Mouse (Mus musculus): ENCODE measurements around the gene Asprv1.

The Asprv1 gene

DNA sequence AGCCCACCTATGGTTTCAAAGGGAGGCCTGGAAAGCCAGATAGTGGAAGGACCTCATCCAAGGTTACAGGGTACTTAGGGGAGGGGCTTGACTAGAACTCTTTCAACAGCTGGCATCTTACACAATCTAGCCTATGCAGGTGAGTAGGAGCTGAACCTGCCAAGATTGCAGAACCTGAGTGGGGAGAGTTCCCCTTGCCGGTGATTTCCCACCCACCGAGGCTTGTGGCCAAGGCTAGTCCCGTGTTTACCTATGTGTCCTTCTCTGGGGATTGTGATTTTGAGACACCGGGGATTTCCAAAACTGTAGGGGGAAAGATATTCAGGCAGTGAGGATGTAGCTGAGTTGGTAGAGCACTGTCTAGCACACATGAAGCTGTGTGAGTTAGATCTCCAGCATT is 12.7 kb upstream of the Asprv1 start:
- ATAC-seq (ENCODE audit: low TSS enrichment): no peak

DNA sequence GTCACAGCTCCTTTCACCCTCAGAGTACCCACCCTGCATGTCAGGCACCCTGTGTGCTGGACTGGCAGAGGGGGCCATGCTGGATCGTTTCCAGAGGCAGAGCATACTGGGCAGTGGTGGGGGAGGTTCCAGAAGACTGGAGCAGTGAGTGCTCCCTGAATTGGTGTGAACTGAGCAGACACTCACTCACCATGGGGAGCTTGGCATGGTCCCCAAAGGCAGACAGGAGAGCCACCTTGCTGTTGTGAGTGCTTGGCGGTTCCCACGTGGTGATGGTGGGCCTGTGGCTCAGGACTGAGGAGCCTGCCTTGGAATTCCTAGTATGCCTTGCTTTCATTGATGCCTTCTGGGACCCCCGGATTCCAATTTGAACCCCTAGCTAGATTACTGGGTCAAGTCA is 4.8 kb upstream of the Asprv1 start:
- ATAC-seq (ENCODE audit: low TSS enrichment): no peak

- ATAC-seq (ENCODE audit: low TSS enrichment): peak; percentile 66
Observed at GRCm38 (mm10) chr6:86624074-86625030, 3.6 kb upstream of the Asprv1 start.

DNA sequence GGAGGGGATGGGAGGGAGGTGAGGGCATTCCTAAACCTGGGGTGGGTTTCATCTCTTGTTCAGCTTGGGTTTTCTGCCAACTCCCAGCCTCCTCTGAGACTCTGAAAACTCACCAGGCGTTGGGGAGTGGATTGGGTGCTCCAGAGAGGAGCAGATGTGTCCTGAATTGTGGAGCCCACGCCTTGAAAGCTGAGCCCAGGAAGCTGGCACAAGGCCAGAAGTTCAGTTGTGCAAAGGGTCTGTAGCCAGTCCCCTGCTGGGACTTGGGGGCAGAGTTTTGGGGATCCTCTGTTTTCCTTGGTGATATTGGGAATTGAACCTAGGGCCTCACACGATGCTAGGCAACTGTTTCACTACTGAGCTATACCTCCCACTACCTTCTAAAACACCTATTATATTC is 2.2 kb downstream of the Asprv1 start:
- no peak; the same call in 1 of the 2 replicates for ATAC-seq (ENCODE audit: low TSS enrichment)

DNA sequence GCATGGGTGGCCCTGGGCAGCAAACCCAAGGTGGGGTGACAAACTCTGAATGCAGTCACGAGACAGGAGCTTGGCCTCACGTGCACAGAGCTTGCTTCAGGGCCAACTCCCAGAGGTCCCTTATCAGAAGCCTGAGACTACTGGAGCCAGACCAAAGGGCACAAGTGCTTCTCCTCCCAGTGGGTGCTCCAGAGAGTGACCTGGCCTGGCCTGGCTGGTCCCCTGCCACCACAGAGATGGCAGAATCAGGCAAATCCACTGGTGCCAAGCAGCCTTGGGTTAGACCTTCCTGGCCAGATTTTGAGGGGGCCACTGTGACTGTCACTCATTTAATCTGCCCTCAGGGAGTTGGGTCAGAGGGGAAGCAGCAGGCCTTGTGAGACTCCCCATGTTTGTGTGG is 8.5 kb downstream of the Asprv1 start:
- no peak for ATAC-seq (ENCODE audit: low TSS enrichment)

DNA sequence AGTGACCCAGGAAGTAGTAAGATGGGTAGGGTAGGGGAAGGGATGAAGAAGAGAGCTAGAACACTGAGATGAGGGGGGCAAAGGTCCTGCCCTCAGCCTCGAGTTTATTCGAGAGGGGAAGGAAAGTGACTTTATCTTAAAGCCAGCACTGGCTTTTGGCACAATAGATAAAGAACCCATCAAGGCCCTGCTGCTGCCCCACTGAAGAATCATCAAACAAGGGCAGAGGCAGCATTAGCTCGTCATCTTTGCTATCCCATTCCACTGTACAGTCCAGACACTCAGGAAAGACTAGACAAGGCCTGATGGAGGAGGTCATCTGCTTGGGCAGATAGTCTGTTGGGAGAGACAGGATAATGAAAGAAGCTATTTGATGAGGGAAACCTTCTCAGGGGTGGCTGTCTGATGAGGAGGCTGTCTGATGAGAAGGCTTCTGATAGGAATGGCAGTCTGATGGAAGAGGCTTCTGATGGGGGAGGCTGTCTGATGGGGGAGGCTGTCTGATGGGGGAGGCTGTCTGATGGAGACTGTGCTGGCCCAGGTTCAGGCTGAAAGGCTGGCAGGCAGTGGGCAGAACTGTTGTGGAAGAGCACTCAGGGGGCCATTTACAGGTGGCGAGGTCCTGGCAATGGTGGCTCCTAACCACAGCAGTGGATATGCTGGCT is 9.3 kb downstream of the Asprv1 start:
- ATAC-seq (ENCODE audit: low TSS enrichment): no peak

DNA sequence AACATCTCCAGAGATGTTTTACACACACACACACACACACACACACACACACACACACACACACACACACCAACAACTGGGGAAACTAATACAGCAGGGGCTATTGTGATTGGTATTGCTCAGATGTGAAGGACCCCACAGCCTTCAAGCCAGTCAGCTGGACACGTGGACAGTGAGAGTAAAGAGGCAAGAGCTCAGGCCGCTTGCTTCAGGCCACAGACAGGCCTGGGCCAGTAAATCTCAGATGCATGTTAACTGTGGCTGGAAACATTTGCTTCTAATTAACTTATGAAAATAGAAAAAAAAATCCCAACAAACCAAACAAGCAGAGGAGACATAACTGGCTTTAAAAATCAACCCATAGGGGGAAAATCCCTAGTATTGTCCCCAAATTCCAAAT is 9.9 kb downstream of the Asprv1 start:
- no peak for ATAC-seq (ENCODE audit: low TSS enrichment)

DNA sequence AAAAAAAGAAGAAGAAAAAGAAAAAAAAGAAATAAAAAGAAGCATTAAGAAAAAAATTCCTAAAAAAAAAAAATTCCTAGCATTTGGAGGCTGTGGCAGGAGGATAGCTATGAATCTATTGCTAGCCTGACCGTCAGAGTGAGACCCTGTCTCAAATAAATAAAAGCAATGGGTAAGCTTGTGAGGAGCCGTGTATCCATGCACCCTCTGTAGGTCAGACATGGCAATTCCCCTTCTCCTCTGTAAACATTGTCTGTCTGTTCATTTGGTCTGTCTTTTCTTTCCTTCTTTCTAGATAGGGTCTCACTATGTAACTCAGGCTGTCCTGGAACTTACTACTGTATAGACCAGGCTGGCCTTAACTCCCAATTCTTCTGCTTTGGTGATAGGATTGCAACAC is 10.5 kb downstream of the Asprv1 start:
- ATAC-seq (ENCODE audit: low TSS enrichment): no peak

- no peak for ATAC-seq (ENCODE audit: low TSS enrichment)
Observed at GRCm38 (mm10) chr6:86639180-86640160, 11.5 kb downstream of the Asprv1 start.

- no peak for ATAC-seq (ENCODE audit: low TSS enrichment)
Observed at GRCm38 (mm10) chr6:86640161-86640560, 12.2 kb downstream of the Asprv1 start.

- no peak for ATAC-seq (ENCODE audit: low TSS enrichment)
Observed at GRCm38 (mm10) chr6:86640776-86641175, 12.8 kb downstream of the Asprv1 start.

DNA sequence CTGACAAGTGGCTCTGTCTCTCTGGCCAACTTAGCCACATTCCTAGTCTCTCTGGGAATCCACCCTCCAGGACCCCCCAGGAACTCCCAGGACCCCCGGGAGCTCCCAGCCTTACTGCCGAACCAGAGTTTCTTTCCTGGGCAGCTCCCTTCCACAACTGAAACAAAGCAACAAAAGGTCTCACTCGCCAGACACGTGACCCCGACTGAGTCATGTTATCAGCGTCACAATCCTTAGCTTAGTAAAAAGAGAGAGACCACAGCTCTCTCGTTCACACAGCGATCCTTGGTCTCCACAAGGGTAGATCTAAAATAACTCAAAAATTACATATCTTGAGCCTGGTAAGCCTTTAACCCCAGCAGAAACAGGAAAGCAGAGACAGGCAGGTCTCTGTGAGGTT is 13.8 kb downstream of the Asprv1 start:
- no peak for ATAC-seq (ENCODE audit: low TSS enrichment)

GRCm38 (mm10) chr6:86644775-86645400 is 16.9 kb downstream of the Asprv1 start:
- no peak for ATAC-seq (ENCODE audit: low TSS enrichment)

DNA sequence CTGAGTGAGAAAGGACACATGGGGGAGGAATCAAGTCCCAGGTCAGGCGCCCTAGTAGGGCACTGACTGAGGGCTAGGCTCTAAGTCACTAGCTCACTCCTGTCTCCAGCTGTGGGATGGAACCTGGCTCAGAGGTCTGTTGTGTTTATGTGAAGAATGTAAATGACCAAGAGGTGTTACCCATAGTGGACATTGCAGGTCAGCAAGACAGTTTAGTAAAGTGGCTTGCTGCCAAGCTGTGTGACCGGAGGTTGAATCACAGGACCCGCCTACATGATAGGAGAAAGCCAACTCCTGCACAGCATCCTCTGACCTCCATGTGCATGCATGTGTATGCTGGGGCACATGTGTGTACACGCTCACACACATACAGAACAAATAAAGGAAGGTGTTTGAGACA is 17.6 kb downstream of the Asprv1 start:
- no peak for ATAC-seq (ENCODE audit: low TSS enrichment)

DNA sequence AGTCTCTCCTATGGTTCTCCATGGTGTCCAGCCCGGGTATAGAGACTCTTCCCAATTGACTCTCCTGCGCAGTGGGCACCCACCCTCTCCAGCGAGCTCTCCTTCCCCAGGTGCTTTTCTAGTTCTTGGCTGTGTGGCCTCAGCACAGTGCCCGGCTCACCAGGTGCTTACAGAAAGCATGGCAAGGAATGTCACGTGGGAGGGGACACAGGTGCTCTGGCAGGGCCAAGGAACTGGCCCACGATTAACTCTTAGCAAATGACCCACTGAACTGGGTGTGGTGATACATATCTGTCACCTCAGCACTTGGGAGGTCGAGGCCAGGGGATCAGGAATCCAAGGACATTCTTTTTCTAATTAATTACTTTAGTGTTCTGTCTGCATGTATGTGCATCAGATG is 18.2 kb downstream of the Asprv1 start:
- no peak for ATAC-seq (ENCODE audit: low TSS enrichment)

- ATAC-seq (ENCODE audit: low TSS enrichment): no peak
Observed at GRCm38 (mm10) chr6:86653026-86653425, 25.1 kb downstream of the Asprv1 start.

- no peak; the same call in 1 of the 2 replicates for ATAC-seq (ENCODE audit: low TSS enrichment)
Observed at GRCm38 (mm10) chr6:86654270-86654916, 26.4 kb downstream of the Asprv1 start.

DNA sequence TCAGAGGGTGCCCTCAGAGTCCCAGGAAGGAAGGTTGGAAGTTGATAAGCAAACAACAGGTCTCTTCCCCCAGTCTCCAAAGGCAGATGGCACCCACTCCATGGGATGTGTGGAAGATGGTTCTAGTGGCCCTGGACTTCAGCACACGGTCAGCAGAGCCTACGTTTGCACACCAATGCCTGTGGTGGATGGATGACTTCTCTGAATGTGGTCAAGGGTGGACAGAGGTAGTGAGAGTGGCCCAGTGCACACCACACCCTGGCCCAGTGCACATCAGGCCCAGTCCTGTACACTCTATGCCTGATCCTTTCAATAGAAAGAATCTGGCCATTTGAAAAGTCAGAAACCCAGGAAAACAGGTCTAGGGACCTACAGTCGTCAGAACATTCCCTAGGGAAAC is 30.5 kb downstream of the Asprv1 start:
- no peak for ATAC-seq (ENCODE audit: low TSS enrichment)

- no peak for ATAC-seq (ENCODE audit: low TSS enrichment)
Observed at GRCm38 (mm10) chr6:86660161-86660877, 32.4 kb downstream of the Asprv1 start.

GRCm38 (mm10) chr6:86665076-86665475 is 37.1 kb downstream of the Asprv1 start:
- no peak for ATAC-seq (ENCODE audit: low TSS enrichment)
